Mouse (Mus musculus): ENCODE data around the gene Mansc4. TPM values are rescaled to one million over a fixed set of nuclear protein-coding genes. Genes with fewer than 3 reads are reported as not detected.

Gene Mansc4
- total RNA-seq (2014; rRNA removed; ENCODE audit: low replicate concordance) = not detected in 2 replicates
- 0.14 and 0.30 TPM in 2 replicates for polyA plus RNA-seq (2015; fragmentation: Nextera tagmentation; extraction: Ambion mirVana)

DNA sequence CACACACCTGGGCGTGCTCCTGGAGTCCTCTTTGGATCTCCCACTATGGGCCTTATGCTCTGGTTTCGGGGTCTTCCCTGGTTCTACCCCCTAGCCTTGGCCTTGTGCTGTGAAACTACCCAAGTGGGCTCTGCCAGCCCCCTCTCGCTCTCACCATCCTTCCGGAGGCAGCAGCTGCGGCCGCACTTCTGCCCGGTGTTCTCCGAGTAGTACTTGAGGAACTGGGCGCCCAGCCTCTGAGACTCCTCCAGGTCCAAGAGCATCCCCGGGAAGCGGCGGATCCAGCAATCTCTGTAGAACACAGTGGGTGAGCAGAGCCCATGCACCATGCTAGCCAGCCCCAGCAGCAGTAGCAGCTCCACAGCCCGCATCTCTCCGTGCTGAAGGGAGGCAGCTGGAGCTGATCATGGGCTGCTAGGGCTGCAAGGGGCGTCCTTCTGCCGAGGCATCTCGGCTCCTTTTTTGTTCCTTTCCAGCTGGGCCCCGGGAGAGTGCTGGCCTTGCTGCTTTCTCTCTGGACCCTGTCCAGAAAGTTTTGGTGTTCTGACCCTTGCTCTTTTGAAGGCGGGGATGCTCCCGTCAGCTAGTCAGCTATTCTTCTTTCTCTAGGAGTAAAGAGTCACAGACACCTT, at the start of gene Mansc4:
TSS of gene Mansc4 (minus strand) at position 439 of the 632 bp plus-strand sequence.
- TF ChIP-seq CTCF (IDR thresholded peaks at IDR 0.05; ENCODE audit: low read depth) = no peak
- TF ChIP-seq EP300 (IDR thresholded peaks at IDR 0.05; ENCODE audit: low read depth) = no peak
- Histone ChIP-seq H3K27ac (ENCODE audit: low read depth) (no peak within 1 kb of the TSS), H3K9ac (replicated peaks; ENCODE audit: low read depth, low read length) (no peak within 1 kb of the TSS), H3K27me3 (ENCODE audit: control insufficient read depth, insufficient read depth, low read length) (no peaks in the 10 kb centered on the region), H3K36me3 (replicated peaks; ENCODE audit: control insufficient read depth, insufficient read depth, low read length) (no peaks in the 10 kb centered on the region), H3K9me3 (replicated peaks; ENCODE audit: control insufficient read depth, low read length) (no peaks in the 10 kb centered on the region), H3K4me2 (ENCODE audit: low read depth, low read length) (peak within 1 kb of the TSS; percentile 41), H3K4me3 (ENCODE audit: low read depth, low read length) (no peak within 1 kb of the TSS), H3K4me1 (ENCODE audit: control insufficient read depth, insufficient read depth) (0 out of 2 replicates have a peak, but pooled peaks cover 8% of the 10 kb centered on the region)
- DNase-seq (ENCODE audit: low spot score) = no peak
- ATAC-seq (ENCODE audit: insufficient read depth, low read depth) = no peak
- WGBS = 12% methylated on average over 20 of the region's 20 CpGs

DNA sequence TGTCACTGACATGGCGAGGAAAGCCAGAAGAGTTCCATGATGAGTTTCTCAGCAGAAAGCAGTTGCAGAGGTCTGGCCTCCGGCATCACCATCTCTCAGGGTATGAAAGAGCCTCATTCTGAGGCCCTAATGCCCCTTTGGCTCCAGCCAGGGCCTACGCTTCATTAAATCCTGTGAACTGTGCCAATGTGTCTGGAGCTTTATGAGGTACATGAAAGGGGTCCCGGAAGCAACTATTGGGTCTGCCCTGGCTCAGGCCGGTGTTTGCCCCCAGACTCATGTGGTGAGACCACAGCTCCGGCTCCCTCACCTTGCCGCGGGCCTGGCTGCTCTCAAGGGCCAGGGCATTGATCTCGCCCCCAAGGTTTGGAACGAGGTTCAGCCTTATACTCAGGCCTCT, 40.4 kb upstream of the Mansc4 start:
- H3K9me3 ChIP-seq (replicated peaks; ENCODE audit: control insufficient read depth, low read length) = no peaks in the 10 kb centered on the region
- no peak for ATAC-seq (ENCODE audit: insufficient read depth, low read depth)
- H3K4me1 ChIP-seq (ENCODE audit: control insufficient read depth, insufficient read depth) = no peaks in the 10 kb centered on the region

DNA sequence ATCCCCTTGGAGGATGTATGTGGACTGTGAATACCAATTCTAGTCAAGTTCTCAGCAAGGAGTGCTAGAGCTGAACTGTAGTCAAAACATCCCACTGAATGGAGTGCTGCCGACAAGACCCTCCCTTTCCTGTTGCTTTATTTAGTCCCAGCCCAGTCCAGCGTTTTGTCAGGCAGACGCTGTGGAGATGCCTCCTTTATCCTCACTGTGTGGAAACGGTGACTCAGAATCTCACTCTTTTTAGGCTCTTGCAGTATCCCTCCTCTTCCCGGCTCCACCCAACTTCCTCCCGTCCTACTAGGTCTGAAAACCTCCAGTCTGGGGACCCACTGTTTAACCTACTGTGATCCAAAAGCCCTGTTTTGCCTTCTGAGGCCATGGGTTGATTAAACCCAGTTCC, 34.5 kb upstream of the Mansc4 start:
- H3K27ac ChIP-seq (ENCODE audit: low read depth) = no peak overlapping the region
- DNase-seq (ENCODE audit: low spot score) (peak; percentile 52), ATAC-seq (ENCODE audit: insufficient read depth, low read depth) (peak; percentile 55)
- H3K4me3 ChIP-seq (ENCODE audit: low read depth, low read length) = no peak overlapping the region
- H3K9me3 ChIP-seq (replicated peaks; ENCODE audit: control insufficient read depth, low read length) = no peaks in the 10 kb centered on the region
- no peak overlapping the region for H3K9ac ChIP-seq (replicated peaks; ENCODE audit: low read depth, low read length)
- H3K4me2 ChIP-seq (ENCODE audit: low read depth, low read length) = no peak overlapping the region
- TF ChIP-seq CTCF (IDR thresholded peaks at IDR 0.05; ENCODE audit: low read depth) (no peak), EP300 (IDR thresholded peaks at IDR 0.05; ENCODE audit: low read depth) (no peak)
- no peaks in the 10 kb centered on the region for H3K36me3 ChIP-seq (replicated peaks; ENCODE audit: control insufficient read depth, insufficient read depth, low read length)
- WGBS = 14% methylated on average over 6 of the region's 6 CpGs
- H3K27me3 ChIP-seq (ENCODE audit: control insufficient read depth, insufficient read depth, low read length) = no peaks in the 10 kb centered on the region
- H3K4me1 ChIP-seq (ENCODE audit: control insufficient read depth, insufficient read depth) = 0 out of 2 replicates have a peak, but pooled peaks cover 7% of the 10 kb centered on the region

More for the DNA sequence above, 40.4 kb upstream of the Mansc4 start:
- Histone ChIP-seq H3K4me2 (ENCODE audit: low read depth, low read length) (no peak overlapping the region), H3K36me3 (replicated peaks; ENCODE audit: control insufficient read depth, insufficient read depth, low read length) (no peaks in the 10 kb centered on the region), H3K9ac (replicated peaks; ENCODE audit: low read depth, low read length) (no peak overlapping the region), H3K4me3 (ENCODE audit: low read depth, low read length) (no peak overlapping the region), H3K27me3 (ENCODE audit: control insufficient read depth, insufficient read depth, low read length) (no peaks in the 10 kb centered on the region), H3K27ac (ENCODE audit: low read depth) (no peak overlapping the region)
- TF ChIP-seq EP300 (IDR thresholded peaks at IDR 0.05; ENCODE audit: low read depth) = no peak
- TF ChIP-seq CTCF (IDR thresholded peaks at IDR 0.05; ENCODE audit: low read depth) = no peak
- no peak for DNase-seq (ENCODE audit: low spot score)
- 88% methylated on average over 10 of the region's 10 CpGs for whole genome bisulfite sequencing

DNA sequence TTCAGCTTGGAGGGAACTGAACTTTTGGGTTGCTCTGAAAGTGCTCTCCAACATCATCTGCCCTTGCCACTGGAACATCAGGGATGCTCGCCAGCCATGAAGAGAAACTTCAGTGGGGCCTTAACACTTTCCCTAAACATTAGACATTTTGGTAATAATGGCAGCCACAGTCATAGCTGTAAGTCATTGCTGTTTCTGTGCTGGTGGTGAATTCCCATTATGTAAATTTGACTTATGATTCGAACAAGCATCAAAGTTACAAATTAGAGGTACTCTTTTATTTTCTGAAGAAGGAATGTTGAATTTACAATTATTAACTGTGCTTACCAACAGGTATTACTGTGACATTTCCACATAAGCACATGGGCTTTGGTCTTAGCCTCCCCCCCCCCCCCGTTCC, 31.4 kb upstream of the Mansc4 start:
- Histone ChIP-seq H3K9ac (replicated peaks; ENCODE audit: low read depth, low read length) (no peak overlapping the region), H3K4me1 (ENCODE audit: control insufficient read depth, insufficient read depth) (0 out of 2 replicates have a peak, but pooled peaks cover 7% of the 10 kb centered on the region), H3K4me3 (ENCODE audit: low read depth, low read length) (no peak overlapping the region), H3K36me3 (replicated peaks; ENCODE audit: control insufficient read depth, insufficient read depth, low read length) (no peaks in the 10 kb centered on the region), H3K4me2 (ENCODE audit: low read depth, low read length) (no peak overlapping the region), H3K9me3 (replicated peaks; ENCODE audit: control insufficient read depth, low read length) (no peaks in the 10 kb centered on the region), H3K27ac (ENCODE audit: low read depth) (no peak overlapping the region), H3K27me3 (ENCODE audit: control insufficient read depth, insufficient read depth, low read length) (no peaks in the 10 kb centered on the region)
- DNase-seq (ENCODE audit: low spot score) = no peak
- TF ChIP-seq CTCF (IDR thresholded peaks at IDR 0.05; ENCODE audit: low read depth) = no peak
- TF ChIP-seq EP300 (IDR thresholded peaks at IDR 0.05; ENCODE audit: low read depth) = no peak
- no peak for ATAC-seq (ENCODE audit: insufficient read depth, low read depth)
- WGBS = 75% methylated on average over 3 of the region's 3 CpGs

DNA sequence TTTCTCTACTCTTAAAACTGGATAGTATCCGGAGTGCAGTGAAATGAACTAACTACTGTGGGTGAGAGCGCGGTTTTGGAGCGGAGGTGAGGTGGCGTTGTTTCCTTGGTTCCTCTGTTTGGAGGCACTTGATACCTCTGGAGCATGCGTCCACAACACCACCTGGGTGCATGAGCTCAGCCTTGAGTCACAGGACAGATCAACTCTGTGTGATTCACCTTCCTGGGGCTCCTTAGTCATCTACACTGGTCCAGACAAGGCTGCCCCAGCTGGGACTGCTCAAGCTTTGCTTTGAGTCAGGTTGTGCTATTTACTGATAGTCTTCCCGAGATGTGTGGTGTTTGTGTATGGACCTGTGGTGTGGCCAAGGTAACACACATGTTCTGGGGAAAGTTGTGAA, 30.9 kb upstream of the Mansc4 start:
- Histone ChIP-seq H3K9me3 (replicated peaks; ENCODE audit: control insufficient read depth, low read length) (no peaks in the 10 kb centered on the region), H3K4me3 (ENCODE audit: low read depth, low read length) (no peak overlapping the region), H3K9ac (replicated peaks; ENCODE audit: low read depth, low read length) (no peak overlapping the region), H3K36me3 (replicated peaks; ENCODE audit: control insufficient read depth, insufficient read depth, low read length) (peaks cover 3% of the 10 kb centered on the region; the same call in 1 of the 2 replicates), H3K4me1 (ENCODE audit: control insufficient read depth, insufficient read depth) (0 out of 2 replicates have a peak, but pooled peaks cover 7% of the 10 kb centered on the region), H3K27ac (ENCODE audit: low read depth) (no peak overlapping the region), H3K27me3 (ENCODE audit: control insufficient read depth, insufficient read depth, low read length) (no peaks in the 10 kb centered on the region), H3K4me2 (ENCODE audit: low read depth, low read length) (no peak overlapping the region)
- WGBS = 93% methylated on average over 7 of the region's 7 CpGs
- ATAC-seq (ENCODE audit: insufficient read depth, low read depth) = no peak
- DNase-seq (ENCODE audit: low spot score) = no peak
- TF ChIP-seq CTCF (IDR thresholded peaks at IDR 0.05; ENCODE audit: low read depth) = no peak

Data from heart, postnatal 0 days (tissue).